Mouse (Mus musculus): Measurements from ENCODE around the gene Lrp6. TPM values are rescaled to one million over a fixed set of nuclear protein-coding genes. Genes with fewer than 3 reads are reported as not detected.

Gene Lrp6
- polyA plus RNA-seq, 1 experiment, result 3.6 TPM

DNA sequence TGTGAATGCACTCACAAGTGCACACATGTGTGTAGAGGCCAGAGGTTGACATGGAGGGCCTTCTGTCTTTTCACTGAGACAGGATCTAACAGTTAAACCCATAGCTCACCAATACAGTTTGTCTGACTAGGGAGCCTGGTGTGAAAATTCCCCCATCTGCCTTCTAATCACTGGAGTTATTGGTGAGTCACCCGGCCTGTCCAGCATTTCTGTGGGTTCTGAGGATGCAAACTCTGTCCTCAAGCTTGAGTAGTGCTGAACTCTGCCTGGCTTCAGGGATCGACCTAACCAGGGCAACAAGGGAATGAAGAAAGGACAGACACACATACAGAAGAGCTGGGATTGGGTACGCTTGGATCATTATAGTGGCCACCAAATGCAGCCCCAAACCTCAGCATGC is 125.0 kb downstream of the Lrp6 start:
- Histone ChIP-seq H3K27me3 (ENCODE audit: control insufficient read depth, insufficient read depth, low read length) (no peaks in the 10 kb centered on the region), H3K4me1 (ENCODE audit: control insufficient read depth, insufficient read depth, low read length) (peaks cover 3% of the 10 kb centered on the region; the same call in 1 of the 2 replicates), H3K36me3 (ENCODE audit: control insufficient read depth, insufficient read depth, low read length) (no peaks in the 10 kb centered on the region), H3K27ac (ENCODE audit: control insufficient read depth, insufficient read depth, low read depth, low read length) (no peak overlapping the region), H3K4me3 (ENCODE audit: control insufficient read depth, low read depth, low read length) (no peak overlapping the region)
- TF ChIP-seq CTCF (IDR thresholded peaks at IDR 0.05; ENCODE audit: control insufficient read depth, insufficient read depth, insufficient replicate concordance, low read depth, low read length), result no peak
- no peak for TF ChIP-seq POLR2A (IDR thresholded peaks at IDR 0.05; ENCODE audit: control insufficient read depth, low read depth, low read length)

DNA sequence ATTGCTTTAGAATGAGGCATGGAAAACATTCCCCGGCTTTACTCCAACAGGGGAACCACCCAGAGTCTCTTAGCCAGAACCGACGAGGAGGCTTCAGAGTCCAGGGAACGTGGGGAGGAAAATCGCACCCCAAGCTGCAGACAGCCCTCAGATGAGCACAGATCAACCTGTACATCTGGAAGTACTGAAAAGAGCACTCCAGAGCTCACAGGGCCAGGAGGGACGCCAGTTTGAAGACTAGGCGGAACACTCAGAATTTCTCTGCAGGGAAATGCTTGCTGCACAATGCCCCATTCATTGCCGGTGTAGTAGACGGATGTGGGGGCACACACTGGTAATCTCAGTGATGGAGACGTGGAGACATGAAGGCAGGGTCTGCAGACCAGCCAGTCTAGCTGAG is 126.7 kb downstream of the Lrp6 start:
- Histone ChIP-seq H3K27me3 (ENCODE audit: control insufficient read depth, insufficient read depth, low read length) (no peaks in the 10 kb centered on the region), H3K4me1 (ENCODE audit: control insufficient read depth, insufficient read depth, low read length) (peaks cover 3% of the 10 kb centered on the region; the same call in 1 of the 2 replicates), H3K27ac (ENCODE audit: control insufficient read depth, insufficient read depth, low read depth, low read length) (no peak overlapping the region), H3K36me3 (ENCODE audit: control insufficient read depth, insufficient read depth, low read length) (no peaks in the 10 kb centered on the region), H3K4me3 (ENCODE audit: control insufficient read depth, low read depth, low read length) (no peak overlapping the region)
- no peak for TF ChIP-seq CTCF (IDR thresholded peaks at IDR 0.05; ENCODE audit: control insufficient read depth, insufficient read depth, insufficient replicate concordance, low read depth, low read length)
- TF ChIP-seq POLR2A (IDR thresholded peaks at IDR 0.05; ENCODE audit: control insufficient read depth, low read depth, low read length), result no peak

DNA sequence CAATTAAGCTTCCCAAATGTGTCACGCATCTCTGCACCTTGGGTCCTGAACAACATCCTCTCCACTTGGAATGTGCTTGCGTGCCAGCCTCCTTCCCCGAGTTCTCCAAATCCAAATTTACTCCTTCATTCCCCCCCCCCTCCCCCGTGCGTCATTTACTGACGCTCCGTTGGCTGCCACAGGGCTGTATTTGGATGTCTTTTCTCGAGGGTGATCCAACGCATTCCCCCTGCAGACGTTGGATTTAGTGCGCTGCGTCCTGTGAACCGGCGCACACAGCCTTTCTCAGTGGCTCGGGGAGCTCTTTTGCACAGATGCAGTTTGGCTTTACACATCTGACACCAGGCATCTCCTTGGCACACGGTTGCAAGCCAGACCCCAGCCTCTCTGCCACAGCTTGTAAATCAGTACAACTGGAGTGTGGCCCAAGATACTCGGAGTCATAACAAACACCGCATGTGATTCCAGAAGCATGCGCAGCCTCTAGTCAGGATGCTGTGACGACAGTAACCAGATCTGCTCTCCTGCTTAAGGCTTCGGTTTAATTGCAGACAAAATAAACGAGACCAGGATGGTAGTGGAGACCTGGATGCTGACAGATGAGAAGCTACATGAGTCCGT is 127.3 kb downstream of the Lrp6 start:
- Histone ChIP-seq H3K4me1 (ENCODE audit: control insufficient read depth, insufficient read depth, low read length) (peaks cover 3% of the 10 kb centered on the region; the same call in 1 of the 2 replicates), H3K36me3 (ENCODE audit: control insufficient read depth, insufficient read depth, low read length) (no peaks in the 10 kb centered on the region), H3K4me3 (ENCODE audit: control insufficient read depth, low read depth, low read length) (no peak overlapping the region; the same call in 1 of the 2 replicates), H3K27me3 (ENCODE audit: control insufficient read depth, insufficient read depth, low read length) (no peaks in the 10 kb centered on the region), H3K27ac (ENCODE audit: control insufficient read depth, insufficient read depth, low read depth, low read length) (no peak overlapping the region)
- TF ChIP-seq POLR2A (IDR thresholded peaks at IDR 0.05; ENCODE audit: control insufficient read depth, low read depth, low read length), result no peak
- no peak for TF ChIP-seq CTCF (IDR thresholded peaks at IDR 0.05; ENCODE audit: control insufficient read depth, insufficient read depth, insufficient replicate concordance, low read depth, low read length)

DNA sequence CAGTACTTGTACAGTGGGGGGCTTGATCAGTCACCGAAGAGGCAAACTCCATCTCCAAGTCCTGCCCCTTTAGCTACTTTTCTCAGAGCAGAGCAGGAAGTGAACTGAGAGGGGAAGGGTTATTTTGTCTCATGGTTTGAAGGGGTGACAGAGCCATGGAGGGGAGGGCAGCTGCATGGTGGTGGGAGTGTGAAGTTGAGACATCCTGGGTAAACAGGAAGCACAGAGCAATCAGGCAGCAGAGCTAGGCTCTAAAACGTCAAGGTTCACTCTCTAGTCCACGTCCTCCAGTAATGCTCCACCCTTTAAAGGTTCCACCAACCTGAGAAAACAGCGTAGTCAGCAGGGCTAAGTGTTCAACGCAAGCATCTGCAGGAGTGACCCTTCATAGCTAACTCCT is 129.8 kb downstream of the Lrp6 start:
- TF ChIP-seq CTCF (IDR thresholded peaks at IDR 0.05; ENCODE audit: control insufficient read depth, insufficient read depth, insufficient replicate concordance, low read depth, low read length) (no peak), POLR2A (IDR thresholded peaks at IDR 0.05; ENCODE audit: control insufficient read depth, low read depth, low read length) (no peak)
- Histone ChIP-seq H3K4me3 (ENCODE audit: control insufficient read depth, low read depth, low read length) (no peak overlapping the region), H3K4me1 (ENCODE audit: control insufficient read depth, insufficient read depth, low read length) (peaks cover 3% of the 10 kb centered on the region; the same call in 1 of the 2 replicates), H3K27ac (ENCODE audit: control insufficient read depth, insufficient read depth, low read depth, low read length) (no peak overlapping the region), H3K36me3 (ENCODE audit: control insufficient read depth, insufficient read depth, low read length) (no peaks in the 10 kb centered on the region), H3K27me3 (ENCODE audit: control insufficient read depth, insufficient read depth, low read length) (no peaks in the 10 kb centered on the region)

DNA sequence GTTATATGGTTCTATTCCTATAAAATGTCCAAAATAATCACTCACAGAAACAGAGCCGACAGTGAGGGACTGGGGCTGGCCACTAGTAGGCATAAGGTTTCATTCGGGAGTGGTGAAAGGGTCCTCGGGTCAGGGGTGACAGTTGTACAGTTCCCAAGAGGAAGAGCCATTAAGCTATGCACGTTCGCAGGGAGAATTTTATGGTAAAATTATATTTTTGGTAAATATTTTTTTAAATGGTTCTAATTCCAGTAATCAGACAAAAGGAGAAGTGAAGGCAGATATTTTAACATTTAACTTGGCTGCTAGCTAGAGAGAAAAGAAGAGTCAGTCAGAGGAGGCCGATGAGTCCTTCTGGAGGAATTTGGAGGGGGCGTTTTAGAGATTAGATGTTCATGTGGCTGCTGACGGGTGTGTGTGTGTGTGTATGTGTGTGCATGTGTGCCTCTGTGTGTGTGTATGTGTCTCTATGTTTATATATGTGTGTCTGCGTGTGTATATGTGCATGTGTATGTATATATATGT is 131.8 kb downstream of the Lrp6 start:
- H3K4me3 ChIP-seq (ENCODE audit: control insufficient read depth, low read depth, low read length), result no peak overlapping the region
- H3K4me1 ChIP-seq (ENCODE audit: control insufficient read depth, insufficient read depth, low read length), result peaks cover 3% of the 10 kb centered on the region; the same call in 1 of the 2 replicates
- no peaks in the 10 kb centered on the region for H3K36me3 ChIP-seq (ENCODE audit: control insufficient read depth, insufficient read depth, low read length)
- TF ChIP-seq POLR2A (IDR thresholded peaks at IDR 0.05; ENCODE audit: control insufficient read depth, low read depth, low read length) (no peak), CTCF (IDR thresholded peaks at IDR 0.05; ENCODE audit: control insufficient read depth, insufficient read depth, insufficient replicate concordance, low read depth, low read length) (no peak)
- H3K27ac ChIP-seq (ENCODE audit: control insufficient read depth, insufficient read depth, low read depth, low read length), result no peak overlapping the region
- no peaks in the 10 kb centered on the region for H3K27me3 ChIP-seq (ENCODE audit: control insufficient read depth, insufficient read depth, low read length)

GRCm38 (mm10) chr6:134434044-134434443 is 132.7 kb downstream of the Lrp6 start:
- Histone ChIP-seq H3K27ac (ENCODE audit: control insufficient read depth, insufficient read depth, low read depth, low read length) (no peak overlapping the region), H3K4me1 (ENCODE audit: control insufficient read depth, insufficient read depth, low read length) (no peaks in the 10 kb centered on the region), H3K36me3 (ENCODE audit: control insufficient read depth, insufficient read depth, low read length) (no peaks in the 10 kb centered on the region), H3K27me3 (ENCODE audit: control insufficient read depth, insufficient read depth, low read length) (no peaks in the 10 kb centered on the region), H3K4me3 (ENCODE audit: control insufficient read depth, low read depth, low read length) (no peak overlapping the region)
- TF ChIP-seq CTCF (IDR thresholded peaks at IDR 0.05; ENCODE audit: control insufficient read depth, insufficient read depth, insufficient replicate concordance, low read depth, low read length) (no peak), POLR2A (IDR thresholded peaks at IDR 0.05; ENCODE audit: control insufficient read depth, low read depth, low read length) (no peak)

DNA sequence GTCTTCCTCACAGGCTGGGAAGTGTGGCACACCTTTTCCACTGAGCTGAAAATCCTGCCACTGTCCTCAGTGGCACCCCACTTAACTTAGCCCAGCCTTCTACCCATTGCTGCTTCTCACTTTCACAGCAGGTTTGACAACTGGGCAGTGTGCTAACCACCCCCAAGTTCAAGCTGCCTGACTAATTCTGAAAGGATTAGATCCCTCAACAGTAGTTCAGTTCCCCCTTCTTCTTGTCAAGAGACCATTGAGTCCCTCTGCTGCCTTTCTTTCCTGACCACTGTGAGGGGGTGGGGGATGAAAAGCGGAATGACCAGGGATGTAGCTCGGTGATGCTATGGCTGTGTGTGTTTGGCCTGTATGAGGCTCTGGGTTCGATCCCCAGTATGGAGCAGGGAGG is 133.5 kb downstream of the Lrp6 start:
- Histone ChIP-seq H3K36me3 (ENCODE audit: control insufficient read depth, insufficient read depth, low read length) (no peaks in the 10 kb centered on the region), H3K27me3 (ENCODE audit: control insufficient read depth, insufficient read depth, low read length) (no peaks in the 10 kb centered on the region), H3K4me1 (ENCODE audit: control insufficient read depth, insufficient read depth, low read length) (no peaks in the 10 kb centered on the region; the same call in 1 of the 2 replicates), H3K27ac (ENCODE audit: control insufficient read depth, insufficient read depth, low read depth, low read length) (no peak overlapping the region), H3K4me3 (ENCODE audit: control insufficient read depth, low read depth, low read length) (no peak overlapping the region)
- TF ChIP-seq CTCF (IDR thresholded peaks at IDR 0.05; ENCODE audit: control insufficient read depth, insufficient read depth, insufficient replicate concordance, low read depth, low read length) (no peak), POLR2A (IDR thresholded peaks at IDR 0.05; ENCODE audit: control insufficient read depth, low read depth, low read length) (no peak)
